Mouse (Mus musculus) small intestine, adult 2 months (tissue): ENCODE results near the gene Degs2.

ENCODE experiments used
- CTCF ChIP-seq: fragments of 200-500 bp; IDR thresholded peaks from 2 replicates; pipeline ENCODE4 v1.5.1; 2012; ENCODE audit warnings: low read depth, mild to moderate bottlenecking, control low read depth, inconsistent platforms, low read length, moderate library complexity, mixed read lengths; ENCODE audit not compliant: insufficient replicate concordance, insufficient read length; ENCODE audit errors: extremely low read depth
- POLR2A ChIP-seq: fragments of 200-500 bp; IDR thresholded peaks from 2 replicates; pipeline ENCODE4 v1.6.1; 2012; ENCODE audit warnings: low read depth, mild to moderate bottlenecking, control low read depth, inconsistent platforms, low read length, moderate library complexity

GRCm38 (mm10) chr12:108738745-108739144 lies 36.6 kb upstream of the Degs2 start:
- TF ChIP-seq POLR2A = no peak
- no peak for TF ChIP-seq CTCF
